Mouse (Mus musculus): ENCODE results near the gene Qrich1. TPM values are rescaled to one million over a fixed set of nuclear protein-coding genes. Genes with fewer than 3 reads are reported as not detected.

The Qrich1 gene
- polyA plus RNA-seq, 1 experiment from 2014 or later, result 85.1 TPM

GRCm38 (mm10) chr9:108579344-108579690 lies 62.7 kb downstream of the Qrich1 start:
- Histone ChIP-seq H3K27ac (replicated peaks in 1 of 2; ENCODE audit: control insufficient read depth in 1 of 2, insufficient read depth in 1 of 2, low read depth in 2 of 2, low read length in 2 of 2) (peak overlapping the region; percentile 72 to 92), H3K27me3 (ENCODE audit: control insufficient read depth, insufficient read depth, low read length) (no peaks in the 10 kb centered on the region), H3K36me3 (ENCODE audit: control insufficient read depth, insufficient read depth, low read length) (peaks cover 44% of the 10 kb centered on the region), H3K4me1 (ENCODE audit: control insufficient read depth in 2 of 2, insufficient read depth in 2 of 2, low read length in 2 of 2) (peaks cover 32 to 42% of the 10 kb centered on the region in 2 experiments), H3K4me2 (ENCODE audit: low read length) (peak overlapping the region; percentile 66), H3K9ac (ENCODE audit: low read length) (peak overlapping the region; percentile 67), H3K9me3 (ENCODE audit: control insufficient read depth, low read length) (no peaks in the 10 kb centered on the region), H3K4me3 (ENCODE audit: control insufficient read depth in 1 of 2, insufficient read depth in 1 of 2, low read depth in 1 of 2, low read length in 2 of 2) (peak overlapping the region in 1 of 2 experiments; percentile 73; a peak in 2 of 4 replicates)
- 42% methylated on average over 5 of the region's 5 CpGs for WGBS
- no peak for ATAC-seq (ENCODE audit: insufficient number of reproducible peaks, insufficient read depth, low FRiP score, low read depth)

- peak overlapping the region; percentile 51 for H3K9ac ChIP-seq (ENCODE audit: low read length)
- ATAC-seq (ENCODE audit: insufficient number of reproducible peaks, insufficient read depth, low FRiP score, low read depth), result peak; percentile 94
- peak overlapping the region; percentile 87 to 92 for H3K27ac ChIP-seq (replicated peaks in 1 of 2; ENCODE audit: control insufficient read depth in 1 of 2, insufficient read depth in 1 of 2, low read depth in 2 of 2, low read length in 2 of 2)
- H3K4me3 ChIP-seq (ENCODE audit: control insufficient read depth in 1 of 2, insufficient read depth in 1 of 2, low read depth in 1 of 2, low read length in 2 of 2), result peak overlapping the region; percentile 29 to 34
- WGBS, result 2% methylated on average over 14 of the region's 14 CpGs
- no peaks in the 10 kb centered on the region for H3K9me3 ChIP-seq (ENCODE audit: control insufficient read depth, low read length)
- peak overlapping the region; percentile 59 for H3K4me2 ChIP-seq (ENCODE audit: low read length)
- no peaks in the 10 kb centered on the region for H3K27me3 ChIP-seq (ENCODE audit: control insufficient read depth, insufficient read depth, low read length)
- H3K36me3 ChIP-seq (ENCODE audit: control insufficient read depth, insufficient read depth, low read length), result peaks cover 10% of the 10 kb centered on the region
- H3K4me1 ChIP-seq (ENCODE audit: control insufficient read depth in 2 of 2, insufficient read depth in 2 of 2, low read length in 2 of 2), result peaks cover 35 to 45% of the 10 kb centered on the region in 2 experiments
These were observed 71.1 kb downstream of the Qrich1 start for GRCm38 (mm10) chr9:108587571-108588180.

DNA sequence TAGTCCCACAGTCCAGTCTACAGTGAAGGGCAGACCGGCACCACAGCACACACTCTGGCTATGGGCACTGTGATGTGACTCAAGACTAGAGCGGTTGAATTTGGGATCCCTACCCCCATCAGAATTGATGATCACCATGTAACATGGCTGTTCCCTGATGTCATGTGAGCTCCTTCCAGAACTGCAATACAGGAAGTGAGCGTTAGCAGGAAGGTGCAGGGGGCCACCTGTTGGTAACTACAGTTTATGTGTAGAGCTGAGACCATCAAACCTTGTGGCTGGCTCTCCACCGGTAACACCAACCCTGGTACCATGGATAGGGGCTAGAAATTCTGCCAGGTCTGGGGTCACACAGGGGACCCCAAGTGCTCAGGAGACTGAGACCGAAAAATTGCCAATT lies 72.6 kb downstream of the Qrich1 start:
- no peak overlapping the region for H3K4me2 ChIP-seq (ENCODE audit: low read length)
- peaks cover 9% of the 10 kb centered on the region; the same call in 1 of the 2 replicates for H3K36me3 ChIP-seq (ENCODE audit: control insufficient read depth, insufficient read depth, low read length)
- H3K9me3 ChIP-seq (ENCODE audit: control insufficient read depth, low read length), result no peaks in the 10 kb centered on the region
- WGBS, result 68% methylated on average over 5 of the region's 5 CpGs
- H3K4me1 ChIP-seq (ENCODE audit: control insufficient read depth in 2 of 2, insufficient read depth in 2 of 2, low read length in 2 of 2), result peaks cover 31 to 40% of the 10 kb centered on the region in 2 experiments
- H3K9ac ChIP-seq (ENCODE audit: low read length), result no peak overlapping the region
- H3K27me3 ChIP-seq (ENCODE audit: control insufficient read depth, insufficient read depth, low read length), result no peaks in the 10 kb centered on the region
- H3K4me3 ChIP-seq (ENCODE audit: control insufficient read depth in 1 of 2, insufficient read depth in 1 of 2, low read depth in 1 of 2, low read length in 2 of 2), result no peak overlapping the region
- peak overlapping the region in 1 of 2 experiments; percentile 92; a peak in 1 of 4 replicates for H3K27ac ChIP-seq (replicated peaks in 1 of 2; ENCODE audit: control insufficient read depth in 1 of 2, insufficient read depth in 1 of 2, low read depth in 2 of 2, low read length in 2 of 2)
- no peak for ATAC-seq (ENCODE audit: insufficient number of reproducible peaks, insufficient read depth, low FRiP score, low read depth)

DNA sequence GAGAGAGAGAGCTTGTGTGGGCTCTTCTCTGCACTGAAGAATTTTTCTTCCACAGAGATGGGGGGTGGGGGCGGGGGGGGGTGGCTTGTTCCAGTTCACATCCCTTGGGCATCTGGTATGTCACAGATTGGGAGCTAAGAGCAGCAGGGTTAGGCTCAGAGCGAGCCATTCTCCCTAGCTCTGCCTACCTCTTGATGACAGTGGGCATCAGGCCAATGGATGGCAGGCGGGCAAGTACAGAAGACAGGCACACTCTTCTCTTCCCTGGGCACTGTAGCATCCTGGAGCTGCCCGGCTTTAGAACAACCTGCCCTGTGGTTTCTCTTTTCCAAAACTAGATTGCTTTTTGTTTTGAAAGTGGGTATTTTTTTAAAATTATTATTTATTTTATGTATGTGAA lies 74.9 kb downstream of the Qrich1 start:
- peaks cover 33 to 43% of the 10 kb centered on the region in 2 experiments for H3K4me1 ChIP-seq (ENCODE audit: control insufficient read depth in 2 of 2, insufficient read depth in 2 of 2, low read length in 2 of 2)
- WGBS, result 75% methylated on average over 4 of the region's 4 CpGs
- no peak overlapping the region for H3K9ac ChIP-seq (ENCODE audit: low read length)
- no peak for ATAC-seq (ENCODE audit: insufficient number of reproducible peaks, insufficient read depth, low FRiP score, low read depth)
- peaks cover 9% of the 10 kb centered on the region; the same call in 1 of the 2 replicates for H3K36me3 ChIP-seq (ENCODE audit: control insufficient read depth, insufficient read depth, low read length)
- H3K27me3 ChIP-seq (ENCODE audit: control insufficient read depth, insufficient read depth, low read length), result no peaks in the 10 kb centered on the region
- H3K4me3 ChIP-seq (ENCODE audit: control insufficient read depth in 1 of 2, insufficient read depth in 1 of 2, low read depth in 1 of 2, low read length in 2 of 2), result no peak overlapping the region
- no peak overlapping the region for H3K27ac ChIP-seq (replicated peaks in 1 of 2; ENCODE audit: control insufficient read depth in 1 of 2, insufficient read depth in 1 of 2, low read depth in 2 of 2, low read length in 2 of 2)
- H3K9me3 ChIP-seq (ENCODE audit: control insufficient read depth, low read length), result no peaks in the 10 kb centered on the region
- no peak overlapping the region for H3K4me2 ChIP-seq (ENCODE audit: low read length)

DNA sequence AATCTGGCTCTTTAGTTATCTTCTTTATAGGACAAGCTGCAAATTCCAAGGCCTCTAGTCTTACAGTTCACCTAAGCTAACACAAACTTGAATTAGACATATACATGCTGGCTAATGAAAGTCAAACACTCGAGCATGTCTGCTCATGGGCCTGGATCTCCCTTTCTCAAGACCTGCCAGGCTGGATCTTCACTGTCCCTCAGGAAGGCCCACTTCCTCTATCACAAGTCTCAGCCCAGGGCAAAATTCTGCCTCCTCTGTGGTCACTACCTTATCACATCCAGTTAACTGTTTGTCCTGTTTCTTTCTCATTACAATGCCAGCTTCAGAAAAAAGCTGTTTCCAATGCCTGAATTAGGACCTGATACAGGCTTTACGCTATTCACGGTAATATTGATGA lies 77.7 kb downstream of the Qrich1 start:
- no peaks in the 10 kb centered on the region for H3K27me3 ChIP-seq (ENCODE audit: control insufficient read depth, insufficient read depth, low read length)
- H3K9me3 ChIP-seq (ENCODE audit: control insufficient read depth, low read length), result no peaks in the 10 kb centered on the region
- peaks cover 12 to 16% of the 10 kb centered on the region in 2 experiments for H3K4me1 ChIP-seq (ENCODE audit: control insufficient read depth in 2 of 2, insufficient read depth in 2 of 2, low read length in 2 of 2)
- no peak overlapping the region for H3K4me3 ChIP-seq (ENCODE audit: control insufficient read depth in 1 of 2, insufficient read depth in 1 of 2, low read depth in 1 of 2, low read length in 2 of 2)
- 15% methylated on average over 3 of the region's 3 CpGs for WGBS
- H3K27ac ChIP-seq (replicated peaks in 1 of 2; ENCODE audit: control insufficient read depth in 1 of 2, insufficient read depth in 1 of 2, low read depth in 2 of 2, low read length in 2 of 2), result peak overlapping the region; percentile 72 to 91
- H3K36me3 ChIP-seq (ENCODE audit: control insufficient read depth, insufficient read depth, low read length), result peaks cover 9% of the 10 kb centered on the region; the same call in 1 of the 2 replicates
- no peak for ATAC-seq (ENCODE audit: insufficient number of reproducible peaks, insufficient read depth, low FRiP score, low read depth)
- H3K9ac ChIP-seq (ENCODE audit: low read length), result peak overlapping the region; percentile 56; the same call in 1 of the 2 replicates
- peak overlapping the region; percentile 47 for H3K4me2 ChIP-seq (ENCODE audit: low read length)

- H3K9ac ChIP-seq (ENCODE audit: low read length), result peak within 1 kb of the TSS; percentile 88
- H3K9me3 ChIP-seq (ENCODE audit: control insufficient read depth, low read length), result no peaks in the 10 kb centered on the region
- H3K4me3 ChIP-seq (ENCODE audit: control insufficient read depth in 1 of 2, insufficient read depth in 1 of 2, low read depth in 1 of 2, low read length in 2 of 2), result peak within 1 kb of the TSS; percentile 62 to 86
- peak within 1 kb of the TSS; percentile 62 to 71 for H3K27ac ChIP-seq (replicated peaks in 1 of 2; ENCODE audit: control insufficient read depth in 1 of 2, insufficient read depth in 1 of 2, low read depth in 2 of 2, low read length in 2 of 2)
- peaks cover 12 to 18% of the 10 kb centered on the region in 2 experiments for H3K4me1 ChIP-seq (ENCODE audit: control insufficient read depth in 2 of 2, insufficient read depth in 2 of 2, low read length in 2 of 2)
- peaks cover 7% of the 10 kb centered on the region for H3K36me3 ChIP-seq (ENCODE audit: control insufficient read depth, insufficient read depth, low read length)
- H3K4me2 ChIP-seq (ENCODE audit: low read length), result peak within 1 kb of the TSS; percentile 87
- no peaks in the 10 kb centered on the region for H3K27me3 ChIP-seq (ENCODE audit: control insufficient read depth, insufficient read depth, low read length)
- ATAC-seq (ENCODE audit: insufficient number of reproducible peaks, insufficient read depth, low FRiP score, low read depth), result peak; percentile 75
- 1% methylated on average over 68 of the region's 69 CpGs for WGBS
These were observed 80.6 kb downstream of the Qrich1 start, which contains the start of gene P4htm for GRCm38 (mm10) chr9:108596998-108597764. P4htm (minus strand) TSS chr9:108597667.

DNA sequence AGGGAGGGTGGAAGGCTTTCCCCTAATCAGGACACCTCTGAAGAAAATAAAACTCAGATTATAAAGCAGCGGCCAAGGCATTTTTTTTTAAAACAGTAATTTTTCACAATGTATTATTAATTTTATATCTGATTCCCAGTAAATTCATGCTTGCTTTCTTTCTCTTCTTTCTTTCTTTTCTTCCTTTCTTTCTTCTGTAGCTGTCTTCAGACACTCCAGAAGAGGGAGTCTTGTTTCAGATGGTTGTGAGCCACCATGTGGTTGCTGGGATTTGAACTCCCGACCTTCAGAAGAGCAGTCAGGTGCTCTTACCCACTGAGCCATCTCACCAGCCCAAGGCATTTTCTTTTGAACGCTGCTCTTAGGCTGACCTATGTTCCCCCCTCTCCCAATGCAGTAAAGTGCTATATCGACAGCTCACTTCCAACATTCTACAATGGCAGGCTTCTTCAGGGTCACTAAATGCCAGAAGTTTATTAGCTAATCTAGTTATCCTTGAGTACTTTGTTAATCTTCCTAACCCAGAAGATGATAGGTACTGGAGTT lies 82.5 kb downstream of the Qrich1 start:
- no peak overlapping the region for H3K4me2 ChIP-seq (ENCODE audit: low read length)
- H3K4me1 ChIP-seq (ENCODE audit: control insufficient read depth in 2 of 2, insufficient read depth in 2 of 2, low read length in 2 of 2), result peaks cover 8 to 16% of the 10 kb centered on the region in 2 experiments
- no peaks in the 10 kb centered on the region for H3K27me3 ChIP-seq (ENCODE audit: control insufficient read depth, insufficient read depth, low read length)
- no peaks in the 10 kb centered on the region for H3K9me3 ChIP-seq (ENCODE audit: control insufficient read depth, low read length)
- H3K36me3 ChIP-seq (ENCODE audit: control insufficient read depth, insufficient read depth, low read length), result peaks cover 25% of the 10 kb centered on the region
- no peak for ATAC-seq (ENCODE audit: insufficient number of reproducible peaks, insufficient read depth, low FRiP score, low read depth)
- H3K9ac ChIP-seq (ENCODE audit: low read length), result no peak overlapping the region
- H3K4me3 ChIP-seq (ENCODE audit: control insufficient read depth in 1 of 2, insufficient read depth in 1 of 2, low read depth in 1 of 2, low read length in 2 of 2), result no peak overlapping the region
- 78% methylated on average over 4 of the region's 4 CpGs for WGBS
- no peak overlapping the region for H3K27ac ChIP-seq (replicated peaks in 1 of 2; ENCODE audit: control insufficient read depth in 1 of 2, insufficient read depth in 1 of 2, low read depth in 2 of 2, low read length in 2 of 2)

Measured in heart, embryonic 14.5 days (tissue).